Mouse (Mus musculus): ENCODE results near the gene Tgfbr3. TPM values are rescaled to one million over a fixed set of nuclear protein-coding genes. Genes with fewer than 3 reads are reported as not detected.

The Tgfbr3 gene
- polyA plus RNA-seq, 1 experiment from 2014 or later, result 38.2 TPM

DNA sequence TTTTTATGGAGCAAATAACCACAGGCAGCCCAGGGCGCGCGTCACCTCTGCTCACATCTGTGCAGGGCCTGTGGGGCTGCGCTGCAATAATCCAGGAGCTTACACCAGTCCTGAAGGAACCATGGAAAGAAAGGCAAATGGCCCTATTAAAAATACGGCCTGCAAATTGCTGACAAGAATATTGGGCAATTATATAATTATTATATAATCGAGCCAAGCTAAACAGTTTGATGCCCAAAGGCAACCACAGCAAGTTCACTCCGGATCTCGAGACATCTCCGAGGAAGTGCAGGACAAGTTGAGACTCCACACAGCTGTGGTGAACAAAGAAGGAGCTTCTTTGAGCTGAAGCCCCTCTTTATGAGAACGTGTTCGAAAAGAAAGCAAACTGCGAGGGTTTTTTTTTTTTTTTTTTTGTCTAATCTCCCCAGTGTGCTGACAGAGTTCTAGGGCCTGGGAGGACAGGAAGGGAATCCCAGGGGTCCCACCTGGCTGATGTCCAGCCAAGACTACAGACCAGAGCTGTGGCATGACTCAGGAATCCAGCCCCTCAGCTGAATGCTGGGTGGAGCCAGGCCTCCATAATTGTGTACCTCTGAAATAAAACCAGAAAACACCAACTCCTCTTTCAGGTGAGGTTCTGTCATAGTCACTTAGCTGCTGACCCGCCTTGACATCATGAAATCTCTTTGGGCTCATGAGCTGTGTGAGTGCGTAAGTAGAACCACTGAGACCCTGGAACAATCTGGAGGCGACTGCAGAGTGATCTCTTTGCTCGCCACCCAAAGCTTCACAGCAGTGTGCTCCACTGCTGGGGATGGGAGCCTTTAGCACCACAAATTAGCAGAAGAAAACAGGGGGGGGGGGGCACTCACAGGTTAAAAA lies 21.1 kb downstream of the Tgfbr3 start:
- 0 out of 2 replicates have a peak, but pooled peaks cover 2% of the 10 kb centered on the region for H3K36me3 ChIP-seq (ENCODE audit: control insufficient read depth, insufficient read depth, low read length)
- peak overlapping the region; percentile 34; the same call in 1 of the 2 replicates for H3K27ac ChIP-seq (ENCODE audit: low read depth, low read length)
- no peak overlapping the region for H3K9ac ChIP-seq (ENCODE audit: low read depth, low read length)
- DNase-seq (ENCODE audit: low spot score) (no peak), ATAC-seq (replicated peaks; ENCODE audit: low FRiP score) (no peak)
- H3K4me1 ChIP-seq (replicated peaks; ENCODE audit: control insufficient read depth, insufficient read depth, low read length), result peaks cover 70% of the 10 kb centered on the region
- no peak overlapping the region for H3K4me2 ChIP-seq
- H3K9me3 ChIP-seq (ENCODE audit: control insufficient read depth, low read length), result no peaks in the 10 kb centered on the region
- H3K27me3 ChIP-seq (replicated peaks; ENCODE audit: control insufficient read depth, insufficient read depth, low read length), result no peaks in the 10 kb centered on the region
- 66% methylated on average over 16 of the region's 16 CpGs for WGBS
- H3K4me3 ChIP-seq (ENCODE audit: low read depth, low read length), result no peak overlapping the region

DNA sequence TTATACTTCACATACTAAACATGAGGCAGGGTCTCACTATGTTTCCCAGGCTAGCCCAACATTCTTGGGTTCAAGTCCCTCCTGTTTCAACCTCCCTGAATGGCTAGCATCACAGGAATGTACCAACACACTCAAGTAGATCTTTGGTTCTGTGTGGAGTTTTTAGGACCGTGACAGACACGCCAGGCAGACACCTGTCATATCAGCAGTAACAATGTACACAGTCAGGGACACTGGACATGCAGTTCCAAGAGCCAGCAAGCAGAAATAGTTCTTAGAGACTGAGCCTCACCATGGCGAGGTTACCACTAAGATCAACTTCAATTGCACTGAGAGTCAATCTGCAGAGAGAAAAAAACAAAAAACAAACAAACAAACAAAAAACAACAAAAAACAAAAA lies 22.9 kb downstream of the Tgfbr3 start:
- DNase-seq (ENCODE audit: low spot score) (no peak), ATAC-seq (replicated peaks; ENCODE audit: low FRiP score) (no peak)
- Histone ChIP-seq H3K9ac (ENCODE audit: low read depth, low read length) (no peak overlapping the region), H3K27me3 (replicated peaks; ENCODE audit: control insufficient read depth, insufficient read depth, low read length) (no peaks in the 10 kb centered on the region), H3K36me3 (ENCODE audit: control insufficient read depth, insufficient read depth, low read length) (0 out of 2 replicates have a peak, but pooled peaks cover 2% of the 10 kb centered on the region), H3K27ac (ENCODE audit: low read depth, low read length) (no peak overlapping the region), H3K4me1 (replicated peaks; ENCODE audit: control insufficient read depth, insufficient read depth, low read length) (peaks cover 58% of the 10 kb centered on the region), H3K4me3 (ENCODE audit: low read depth, low read length) (no peak overlapping the region), H3K4me2 (no peak overlapping the region), H3K9me3 (ENCODE audit: control insufficient read depth, low read length) (no peaks in the 10 kb centered on the region)
- 71% methylated on average over 3 of the region's 3 CpGs for WGBS

DNA sequence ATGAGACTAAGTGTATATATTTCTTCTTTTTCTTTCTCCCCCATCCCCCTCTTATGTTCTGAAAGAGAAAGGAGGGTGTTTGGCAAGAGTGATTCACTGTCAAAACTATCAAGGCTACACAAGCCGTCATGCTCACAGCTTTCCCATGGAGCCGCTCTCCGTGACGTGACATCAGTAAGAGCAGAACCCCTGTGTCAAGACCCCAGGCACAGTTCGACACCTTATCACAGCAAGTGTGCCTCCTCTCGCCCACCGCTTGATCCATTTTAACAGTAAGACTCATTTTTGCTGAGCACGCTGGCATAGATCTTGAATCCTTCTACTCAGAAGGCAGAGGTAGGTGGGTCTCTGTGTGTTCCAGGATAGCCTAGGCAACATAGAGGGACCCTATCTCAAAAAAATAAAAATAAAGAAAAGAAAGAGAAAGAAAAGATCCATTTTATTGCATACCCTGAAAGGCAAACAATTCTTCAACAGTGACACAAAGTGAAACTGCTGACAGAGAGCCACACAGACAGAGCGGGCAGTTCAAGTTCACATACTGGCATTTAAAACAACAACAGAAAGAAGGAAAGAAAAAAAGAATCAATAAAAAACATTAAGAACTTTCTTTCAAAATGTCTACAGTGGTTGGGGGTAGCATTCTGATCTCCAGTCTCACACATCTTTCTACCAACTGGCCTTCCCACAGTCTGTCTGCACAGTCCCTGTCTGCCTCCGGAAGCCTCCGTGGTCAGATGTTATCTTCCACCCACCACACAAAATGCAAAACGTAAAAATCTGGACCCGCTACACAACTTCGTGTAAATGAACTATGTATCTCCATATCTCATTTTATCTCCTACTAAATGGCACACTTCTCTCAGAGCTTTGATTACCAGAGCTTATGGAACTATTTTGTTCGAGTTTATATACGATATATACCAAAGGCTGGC lies 24.7 kb downstream of the Tgfbr3 start:
- Histone ChIP-seq H3K36me3 (ENCODE audit: control insufficient read depth, insufficient read depth, low read length) (0 out of 2 replicates have a peak, but pooled peaks cover 2% of the 10 kb centered on the region), H3K27ac (ENCODE audit: low read depth, low read length) (no peak overlapping the region), H3K9ac (ENCODE audit: low read depth, low read length) (no peak overlapping the region), H3K9me3 (ENCODE audit: control insufficient read depth, low read length) (no peaks in the 10 kb centered on the region), H3K4me2 (0 out of 2 replicates have a peak overlapping the region, but pooled peaks have one; percentile 20), H3K4me1 (replicated peaks; ENCODE audit: control insufficient read depth, insufficient read depth, low read length) (peaks cover 57% of the 10 kb centered on the region), H3K4me3 (ENCODE audit: low read depth, low read length) (no peak overlapping the region), H3K27me3 (replicated peaks; ENCODE audit: control insufficient read depth, insufficient read depth, low read length) (no peaks in the 10 kb centered on the region)
- WGBS, result 72% methylated on average over 16 of the region's 16 CpGs
- ATAC-seq (replicated peaks; ENCODE audit: low FRiP score) (no peak), DNase-seq (ENCODE audit: low spot score) (no peak)

DNA sequence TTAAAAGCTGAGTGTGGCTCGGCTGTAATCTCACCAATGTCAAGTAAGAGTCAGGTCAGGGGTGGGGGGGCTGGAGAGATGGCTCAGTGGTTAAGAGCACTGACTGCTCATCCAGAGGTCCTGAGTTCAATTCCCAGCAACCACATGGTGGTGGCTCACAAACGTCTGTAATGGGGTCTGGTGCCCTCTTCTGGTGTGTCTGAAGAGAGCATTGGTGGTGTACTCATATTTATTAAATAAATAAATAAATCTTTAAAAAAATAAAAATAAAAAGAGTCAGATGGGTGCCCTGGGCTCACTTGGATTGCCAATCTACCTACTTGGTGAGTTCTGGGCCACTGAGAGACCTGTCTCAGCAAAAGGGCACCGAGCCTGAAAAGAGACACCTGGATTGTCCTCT lies 25.6 kb downstream of the Tgfbr3 start:
- ATAC-seq (replicated peaks; ENCODE audit: low FRiP score), result no peak
- Histone ChIP-seq H3K4me3 (ENCODE audit: low read depth, low read length) (no peak overlapping the region), H3K4me1 (replicated peaks; ENCODE audit: control insufficient read depth, insufficient read depth, low read length) (peaks cover 53% of the 10 kb centered on the region), H3K9ac (ENCODE audit: low read depth, low read length) (no peak overlapping the region), H3K36me3 (ENCODE audit: control insufficient read depth, insufficient read depth, low read length) (peaks cover 5% of the 10 kb centered on the region), H3K9me3 (ENCODE audit: control insufficient read depth, low read length) (no peaks in the 10 kb centered on the region), H3K4me2 (no peak overlapping the region), H3K27ac (ENCODE audit: low read depth, low read length) (no peak overlapping the region), H3K27me3 (replicated peaks; ENCODE audit: control insufficient read depth, insufficient read depth, low read length) (no peaks in the 10 kb centered on the region)
- DNase-seq (ENCODE audit: low spot score), result no peak
- 83% methylated on average over 3 of the region's 3 CpGs for whole genome bisulfite sequencing

DNA sequence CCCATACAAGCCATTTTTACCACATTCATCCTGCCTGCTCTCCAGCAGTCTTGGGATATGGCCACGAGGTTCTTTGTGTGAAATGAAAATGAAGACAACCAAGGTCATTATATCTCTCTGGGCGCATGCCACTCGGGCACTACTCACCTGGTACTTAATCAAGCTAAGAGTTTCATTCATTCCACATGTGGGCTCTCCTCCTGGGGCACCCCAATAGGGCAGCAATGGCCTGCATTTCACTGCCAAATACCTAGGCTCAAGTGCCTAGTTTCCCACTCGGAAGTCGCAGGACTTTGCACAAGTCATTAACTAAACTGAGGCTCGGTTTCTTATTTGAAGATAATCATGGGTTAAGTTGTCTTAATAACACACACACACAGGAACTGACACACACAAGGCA lies 27.5 kb downstream of the Tgfbr3 start:
- H3K4me1 ChIP-seq (replicated peaks; ENCODE audit: control insufficient read depth, insufficient read depth, low read length), result peaks cover 35% of the 10 kb centered on the region
- DNase-seq (ENCODE audit: low spot score), result no peak

DNA sequence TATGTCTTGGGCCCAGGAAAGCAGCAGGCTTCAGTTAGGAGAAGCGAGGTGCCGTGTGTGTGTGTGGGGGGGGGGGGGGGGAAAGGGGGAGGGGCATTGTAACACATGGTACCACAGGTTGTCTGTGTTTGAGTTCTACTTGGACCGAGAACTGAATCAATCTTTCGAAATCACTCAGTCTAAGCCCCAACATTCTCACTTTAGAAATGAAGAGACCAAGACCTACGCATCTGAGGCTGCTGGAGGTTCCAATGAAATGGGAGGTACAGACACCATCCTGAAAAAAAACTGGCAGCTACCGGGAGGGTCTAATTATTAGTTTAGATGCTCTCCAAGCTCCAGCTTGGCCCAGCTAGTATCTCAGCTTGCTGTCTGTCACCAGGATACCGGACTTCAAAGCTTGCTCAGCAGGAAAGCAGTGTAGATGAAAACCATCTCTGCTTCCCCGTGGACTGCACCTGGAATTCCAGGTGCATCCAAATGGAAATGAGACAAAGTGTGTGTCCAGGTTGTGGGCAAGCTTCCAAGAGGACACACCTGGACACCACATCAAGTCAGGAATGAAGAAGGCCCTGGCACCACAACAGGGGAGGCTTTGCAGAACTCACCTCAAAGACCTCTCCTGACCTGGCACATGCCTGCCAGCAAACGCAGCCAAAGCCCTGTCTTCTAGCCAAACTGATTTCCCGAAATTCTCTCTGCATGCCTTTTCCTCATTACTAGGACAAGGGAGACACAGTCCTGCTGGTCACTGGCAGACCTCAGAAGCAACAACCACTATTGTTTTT lies 28.5 kb downstream of the Tgfbr3 start:
- Histone ChIP-seq H3K4me1 (replicated peaks; ENCODE audit: control insufficient read depth, insufficient read depth, low read length) (peaks cover 32% of the 10 kb centered on the region), H3K4me3 (ENCODE audit: low read depth, low read length) (no peak overlapping the region), H3K9me3 (ENCODE audit: control insufficient read depth, low read length) (no peaks in the 10 kb centered on the region), H3K9ac (ENCODE audit: low read depth, low read length) (no peak overlapping the region), H3K36me3 (ENCODE audit: control insufficient read depth, insufficient read depth, low read length) (peaks cover 8% of the 10 kb centered on the region), H3K27ac (ENCODE audit: low read depth, low read length) (no peak overlapping the region), H3K4me2 (no peak overlapping the region), H3K27me3 (replicated peaks; ENCODE audit: control insufficient read depth, insufficient read depth, low read length) (no peaks in the 10 kb centered on the region)
- ATAC-seq (replicated peaks; ENCODE audit: low FRiP score) (no peak), DNase-seq (ENCODE audit: low spot score) (no peak)
- WGBS, result 76% methylated on average over 10 of the region's 10 CpGs

More for the DNA sequence above, 27.5 kb downstream of the Tgfbr3 start:
- Histone ChIP-seq H3K36me3 (ENCODE audit: control insufficient read depth, insufficient read depth, low read length) (peaks cover 8% of the 10 kb centered on the region), H3K4me3 (ENCODE audit: low read depth, low read length) (no peak overlapping the region), H3K9ac (ENCODE audit: low read depth, low read length) (no peak overlapping the region), H3K27ac (ENCODE audit: low read depth, low read length) (no peak overlapping the region), H3K27me3 (replicated peaks; ENCODE audit: control insufficient read depth, insufficient read depth, low read length) (no peaks in the 10 kb centered on the region), H3K4me2 (no peak overlapping the region), H3K9me3 (ENCODE audit: control insufficient read depth, low read length) (no peaks in the 10 kb centered on the region)
- WGBS, result 84% methylated on average over 6 of the region's 6 CpGs
- no peak for ATAC-seq (replicated peaks; ENCODE audit: low FRiP score)

DNA sequence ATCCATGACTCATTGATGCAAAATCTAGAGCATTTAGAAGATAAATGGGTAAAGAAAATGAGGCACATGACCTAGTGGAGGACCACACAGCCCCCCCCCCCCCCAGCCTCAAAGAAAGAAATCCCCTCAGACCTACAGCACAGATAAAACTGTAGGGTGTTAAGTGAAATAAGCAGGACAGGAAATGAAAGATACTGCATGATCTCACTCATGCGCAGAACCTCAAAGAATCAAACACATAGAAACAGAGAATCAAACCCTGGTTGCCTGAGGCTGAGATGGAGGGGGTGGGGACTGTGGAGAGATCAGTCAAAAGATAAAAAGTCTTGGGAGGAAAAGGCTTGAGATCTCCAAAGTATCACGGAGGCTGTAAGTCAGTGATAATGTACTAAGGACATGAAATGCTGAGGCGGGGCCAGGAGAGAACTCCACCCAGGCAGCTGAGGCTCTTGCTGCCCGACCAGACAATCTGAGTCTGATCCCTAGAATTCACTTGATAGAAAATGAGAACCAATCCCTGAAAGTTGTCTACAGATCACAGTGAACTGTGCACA lies 29.9 kb downstream of the Tgfbr3 start:
- Histone ChIP-seq H3K4me3 (ENCODE audit: low read depth, low read length) (no peak overlapping the region), H3K4me1 (replicated peaks; ENCODE audit: control insufficient read depth, insufficient read depth, low read length) (peaks cover 24% of the 10 kb centered on the region), H3K9me3 (ENCODE audit: control insufficient read depth, low read length) (no peaks in the 10 kb centered on the region), H3K4me2 (0 out of 2 replicates have a peak overlapping the region, but pooled peaks have one; percentile 17), H3K36me3 (ENCODE audit: control insufficient read depth, insufficient read depth, low read length) (peaks cover 10% of the 10 kb centered on the region), H3K9ac (ENCODE audit: low read depth, low read length) (no peak overlapping the region), H3K27me3 (replicated peaks; ENCODE audit: control insufficient read depth, insufficient read depth, low read length) (no peaks in the 10 kb centered on the region), H3K27ac (ENCODE audit: low read depth, low read length) (no peak overlapping the region)
- no peak for DNase-seq (ENCODE audit: low spot score)
- peak; percentile 78 for ATAC-seq (replicated peaks; ENCODE audit: low FRiP score)
- 48% methylated on average over 4 of the region's 4 CpGs for WGBS

DNA sequence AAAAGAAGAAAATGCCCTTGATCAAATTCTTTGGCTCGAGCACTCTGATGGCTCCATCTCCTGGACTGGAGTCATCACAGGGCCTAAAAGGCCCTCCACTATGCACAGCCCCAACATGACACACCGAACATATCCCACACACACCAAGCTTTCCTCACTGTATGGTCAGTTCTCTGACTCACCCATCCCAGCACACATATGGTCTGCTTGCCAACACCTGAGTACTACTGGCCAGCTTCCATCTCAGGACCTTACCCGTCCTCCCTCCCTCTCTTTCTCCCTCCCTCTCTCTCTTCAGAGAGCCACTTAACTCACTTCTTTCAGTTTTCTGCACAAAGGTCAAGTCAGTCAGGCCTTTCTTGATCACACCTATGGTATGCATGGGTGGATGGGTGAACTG lies 36.0 kb downstream of the Tgfbr3 start:
- Histone ChIP-seq H3K4me3 (ENCODE audit: low read depth, low read length) (no peak overlapping the region), H3K27ac (ENCODE audit: low read depth, low read length) (peak overlapping the region; percentile 59; the same call in 1 of the 2 replicates), H3K36me3 (ENCODE audit: control insufficient read depth, insufficient read depth, low read length) (peaks cover 2% of the 10 kb centered on the region; the same call in 1 of the 2 replicates), H3K27me3 (replicated peaks; ENCODE audit: control insufficient read depth, insufficient read depth, low read length) (no peaks in the 10 kb centered on the region), H3K9ac (ENCODE audit: low read depth, low read length) (no peak overlapping the region), H3K4me2 (no peak overlapping the region), H3K9me3 (ENCODE audit: control insufficient read depth, low read length) (no peaks in the 10 kb centered on the region), H3K4me1 (replicated peaks; ENCODE audit: control insufficient read depth, insufficient read depth, low read length) (peaks cover 32% of the 10 kb centered on the region)
- WGBS, result 95% methylated on average over 3 of the region's 3 CpGs
- ATAC-seq (replicated peaks; ENCODE audit: low FRiP score) (no peak), DNase-seq (ENCODE audit: low spot score) (no peak)
